Mouse (Mus musculus): ENCODE measurements around the gene Gm17571. TPM values are rescaled to one million over a fixed set of nuclear protein-coding genes. Genes with fewer than 3 reads are reported as not detected.

Gm17571 gene
- polyA plus RNA-seq, 1 experiment from 2014 or later = not detected

DNA sequence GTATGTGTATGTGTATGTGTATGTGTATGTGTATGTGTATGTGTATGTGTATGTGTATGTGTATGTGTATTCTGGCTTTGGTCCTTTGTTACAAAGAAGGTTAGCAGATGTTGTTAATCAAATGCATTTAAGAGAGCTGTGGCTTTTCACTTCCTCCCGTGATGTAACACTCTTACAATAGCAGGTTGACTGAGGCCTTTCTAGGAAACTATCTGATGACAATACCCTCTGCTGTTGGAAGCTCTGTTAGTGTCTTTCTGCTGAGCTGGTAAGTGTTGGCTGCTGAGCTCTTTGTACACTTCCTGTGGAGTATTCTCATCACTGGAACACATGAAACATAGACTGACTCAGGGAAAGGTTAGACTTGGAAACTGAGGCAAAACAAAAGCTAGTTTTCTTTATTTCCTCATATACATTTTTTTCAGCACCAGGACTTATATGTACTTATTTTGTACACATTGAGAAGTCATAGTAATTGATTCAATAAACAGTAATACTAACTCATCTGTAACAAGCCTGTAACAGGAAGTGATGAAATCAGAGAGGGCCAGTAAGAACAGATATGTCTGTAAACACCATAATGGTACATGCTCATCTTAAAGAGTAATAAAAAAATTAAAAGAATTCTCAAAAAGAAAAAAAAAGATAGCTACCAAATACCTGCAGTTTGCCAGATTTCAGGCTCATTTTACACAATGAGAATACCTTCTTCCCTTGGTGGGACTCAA, 2.9 kb downstream of the Gm17571 start:
- DNase-seq (ENCODE audit: low spot score) = no peak
- H3K27ac ChIP-seq (replicated peaks) = no peak overlapping the region
- H3K27me3 ChIP-seq (replicated peaks; ENCODE audit: low read depth, poor library complexity, severe bottlenecking) = no peaks in the 10 kb centered on the region
- H3K4me3 ChIP-seq = no peak overlapping the region
- 61% methylated on average over 1 of the region's 1 CpGs for WGBS
- no peaks in the 10 kb centered on the region for H3K9me3 ChIP-seq
- no peaks in the 10 kb centered on the region for H3K36me3 ChIP-seq (replicated peaks)
- no peaks in the 10 kb centered on the region for H3K4me1 ChIP-seq

DNA sequence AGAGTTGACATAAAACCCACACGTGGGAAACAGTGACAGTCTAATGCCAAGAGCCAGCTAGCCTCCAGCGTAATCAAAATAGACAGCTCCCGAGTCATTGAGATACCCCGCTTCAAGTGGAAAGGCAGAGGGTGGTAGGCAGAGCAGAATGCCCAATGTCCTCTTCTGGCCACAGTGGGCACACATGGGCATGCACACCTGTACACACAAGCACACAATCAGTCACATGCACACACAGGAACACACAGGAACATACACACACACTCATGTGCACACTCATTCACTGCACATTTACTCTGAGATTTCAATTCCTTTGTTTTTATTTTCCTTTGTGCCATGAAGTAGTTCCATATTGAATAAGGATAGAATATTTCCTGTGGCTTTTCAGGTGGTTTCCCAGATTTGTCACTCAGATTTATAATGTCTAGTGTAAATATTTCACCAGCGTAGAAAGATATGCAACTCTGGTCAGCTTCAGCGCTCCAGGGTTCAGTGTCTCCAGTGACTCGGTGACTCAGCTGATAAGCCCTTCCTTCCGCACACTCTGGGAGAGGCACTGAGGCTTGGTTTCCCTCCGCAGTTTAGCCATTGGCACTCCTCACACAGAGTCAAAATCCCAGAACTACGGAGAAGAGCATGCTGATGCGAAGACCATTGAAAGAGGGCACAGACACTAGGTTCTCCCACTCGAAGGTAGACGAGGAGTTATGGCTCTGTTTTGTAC, 4.4 kb downstream of the Gm17571 start:
- Histone ChIP-seq H3K27me3 (replicated peaks; ENCODE audit: low read depth, poor library complexity, severe bottlenecking) (no peaks in the 10 kb centered on the region), H3K4me3 (no peak overlapping the region), H3K9me3 (peaks cover 2% of the 10 kb centered on the region; the same call in 1 of the 2 replicates), H3K36me3 (replicated peaks) (no peaks in the 10 kb centered on the region), H3K27ac (replicated peaks) (no peak overlapping the region), H3K4me1 (no peaks in the 10 kb centered on the region)
- DNase-seq (ENCODE audit: low spot score) = no peak
- 80% methylated on average over 13 of the region's 13 CpGs for WGBS

DNA sequence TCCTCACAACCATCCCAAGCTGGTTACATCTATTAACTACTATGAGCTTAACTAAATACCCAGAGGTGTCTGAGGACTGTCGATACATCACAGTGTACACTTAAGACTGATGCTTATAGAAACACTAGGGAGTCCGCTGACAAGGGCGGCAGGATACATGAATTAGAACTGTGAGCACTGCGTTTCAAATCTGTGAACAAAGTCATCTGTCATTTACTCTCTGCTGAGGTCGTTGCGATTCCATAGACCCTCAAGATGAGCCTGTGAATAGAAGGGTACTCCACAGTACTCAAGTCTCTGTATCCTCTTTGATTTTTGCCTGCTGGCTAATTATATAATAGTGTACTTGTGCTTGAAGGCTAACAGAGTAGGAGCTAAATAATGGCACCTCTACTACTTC, 5.6 kb downstream of the Gm17571 start:
- no peaks in the 10 kb centered on the region for H3K4me1 ChIP-seq
- WGBS = 82% methylated on average over 6 of the region's 6 CpGs
- peaks cover 5% of the 10 kb centered on the region; the same call in 1 of the 2 replicates for H3K9me3 ChIP-seq
- no peak overlapping the region for H3K4me3 ChIP-seq
- no peaks in the 10 kb centered on the region for H3K36me3 ChIP-seq (replicated peaks)
- no peak overlapping the region for H3K27ac ChIP-seq (replicated peaks)
- H3K27me3 ChIP-seq (replicated peaks; ENCODE audit: low read depth, poor library complexity, severe bottlenecking) = no peaks in the 10 kb centered on the region
- DNase-seq (ENCODE audit: low spot score) = no peak

DNA sequence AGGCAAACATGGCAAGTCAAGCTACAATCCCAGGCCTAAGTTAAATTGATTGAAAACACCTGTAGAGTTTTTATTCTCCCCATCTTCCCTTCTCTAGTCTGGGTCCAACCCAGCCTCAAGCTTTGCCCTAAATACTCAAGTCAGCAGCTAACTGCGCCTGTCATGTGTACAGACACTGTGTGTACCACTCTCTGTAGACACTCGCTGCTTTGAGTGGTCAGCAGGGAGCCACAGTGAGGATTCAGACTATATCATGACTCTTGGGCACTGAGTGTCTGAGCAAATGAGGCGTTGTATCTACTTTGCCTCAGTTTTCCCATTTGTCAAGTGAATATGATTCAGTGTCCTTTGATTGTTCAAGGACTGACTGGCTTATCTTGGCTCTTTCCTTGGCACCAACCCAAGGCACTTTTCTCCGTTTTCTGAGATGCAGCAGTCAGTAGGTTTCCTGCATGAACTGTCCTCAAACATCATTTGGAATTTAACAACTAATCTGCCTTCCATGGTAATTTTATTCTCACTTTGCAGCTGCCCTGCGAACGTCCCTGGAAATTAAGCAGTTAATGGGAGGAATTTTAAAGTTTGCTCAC, 13.0 kb downstream of the Gm17571 start:
- H3K4me3 ChIP-seq = no peak overlapping the region
- no peaks in the 10 kb centered on the region for H3K27me3 ChIP-seq (replicated peaks; ENCODE audit: low read depth, poor library complexity, severe bottlenecking)
- H3K4me1 ChIP-seq = peaks cover 10% of the 10 kb centered on the region
- peaks cover 5% of the 10 kb centered on the region; the same call in 1 of the 2 replicates for H3K9me3 ChIP-seq
- WGBS = 88% methylated on average over 6 of the region's 6 CpGs
- H3K27ac ChIP-seq (replicated peaks) = no peak overlapping the region
- H3K36me3 ChIP-seq (replicated peaks) = no peaks in the 10 kb centered on the region
- DNase-seq (ENCODE audit: low spot score) = no peak

DNA sequence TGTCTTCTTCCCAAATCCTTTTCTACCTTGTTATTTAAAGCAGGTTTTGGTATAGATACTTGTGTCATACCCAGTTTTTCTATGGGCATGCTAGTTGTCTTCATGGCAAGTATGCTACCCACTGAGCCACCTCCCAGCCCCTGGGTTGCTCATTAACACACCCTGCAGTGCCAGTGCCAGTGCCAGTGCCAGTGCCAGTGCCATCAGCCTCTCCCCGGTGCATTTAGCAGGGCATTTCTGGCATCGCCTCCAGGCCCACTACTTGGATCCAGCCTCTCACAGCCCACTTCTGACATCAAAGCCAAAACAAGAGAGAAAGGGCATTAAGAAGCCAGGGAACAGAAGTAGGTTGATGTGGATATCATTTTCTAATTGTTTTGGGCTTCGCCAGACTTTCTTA, 14.9 kb downstream of the Gm17571 start:
- no peaks in the 10 kb centered on the region for H3K36me3 ChIP-seq (replicated peaks)
- no peak overlapping the region for H3K27ac ChIP-seq (replicated peaks)
- H3K4me1 ChIP-seq = peaks cover 17% of the 10 kb centered on the region
- H3K9me3 ChIP-seq = no peaks in the 10 kb centered on the region
- WGBS = 96% methylated on average over 3 of the region's 3 CpGs
- no peak for DNase-seq (ENCODE audit: low spot score)
- no peak overlapping the region for H3K4me3 ChIP-seq
- no peaks in the 10 kb centered on the region for H3K27me3 ChIP-seq (replicated peaks; ENCODE audit: low read depth, poor library complexity, severe bottlenecking)

DNA sequence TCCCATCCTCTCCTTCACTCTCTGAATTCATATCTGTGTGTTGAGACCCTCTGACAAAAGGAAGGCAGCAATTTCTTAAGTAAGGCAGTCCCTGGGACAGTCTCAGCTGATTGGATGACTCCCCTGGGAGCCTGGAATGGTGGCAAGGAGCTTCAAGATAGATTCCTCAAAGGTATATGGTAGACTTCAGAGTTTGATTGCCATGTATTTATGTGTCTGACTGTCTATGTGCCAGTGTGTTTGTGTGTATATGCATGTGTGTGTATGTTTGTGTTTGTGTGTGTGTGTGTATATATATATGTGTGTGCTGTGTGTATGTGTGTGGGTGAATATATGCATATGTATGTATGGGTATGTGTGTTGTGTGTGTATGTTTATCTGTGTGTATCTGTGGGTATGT, 15.8 kb downstream of the Gm17571 start:
- H3K27ac ChIP-seq (replicated peaks) = no peak overlapping the region
- no peaks in the 10 kb centered on the region for H3K36me3 ChIP-seq (replicated peaks)
- peaks cover 26% of the 10 kb centered on the region for H3K4me1 ChIP-seq
- no peak for DNase-seq (ENCODE audit: low spot score)
- H3K27me3 ChIP-seq (replicated peaks; ENCODE audit: low read depth, poor library complexity, severe bottlenecking) = no peaks in the 10 kb centered on the region
- H3K4me3 ChIP-seq = no peak overlapping the region
- no peaks in the 10 kb centered on the region for H3K9me3 ChIP-seq

DNA sequence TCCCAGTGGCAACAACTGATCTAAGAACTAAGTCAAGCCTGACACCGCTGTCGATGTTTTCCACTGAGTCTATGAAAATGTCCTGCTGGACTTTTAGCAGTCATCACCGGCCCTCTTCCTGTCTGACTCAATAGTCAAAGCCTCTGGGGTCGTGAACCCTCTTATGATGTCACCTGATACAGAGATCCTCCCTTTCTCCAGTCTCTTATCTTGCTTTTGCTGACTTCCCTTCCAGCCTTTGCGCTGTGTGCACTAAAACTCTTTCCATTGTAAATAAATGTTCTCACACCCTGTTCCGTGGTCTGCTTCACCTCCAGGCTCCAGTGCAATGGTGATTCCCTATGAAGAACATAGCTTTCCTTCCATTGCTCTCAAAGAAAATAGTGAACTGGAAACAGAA, 16.3 kb downstream of the Gm17571 start:
- Histone ChIP-seq H3K4me1 (peaks cover 31% of the 10 kb centered on the region), H3K27ac (replicated peaks) (no peak overlapping the region), H3K4me3 (no peak overlapping the region), H3K27me3 (replicated peaks; ENCODE audit: low read depth, poor library complexity, severe bottlenecking) (no peaks in the 10 kb centered on the region), H3K36me3 (replicated peaks) (no peaks in the 10 kb centered on the region), H3K9me3 (no peaks in the 10 kb centered on the region)
- 80% methylated on average over 6 of the region's 6 CpGs for WGBS
- DNase-seq (ENCODE audit: low spot score) = no peak

DNA sequence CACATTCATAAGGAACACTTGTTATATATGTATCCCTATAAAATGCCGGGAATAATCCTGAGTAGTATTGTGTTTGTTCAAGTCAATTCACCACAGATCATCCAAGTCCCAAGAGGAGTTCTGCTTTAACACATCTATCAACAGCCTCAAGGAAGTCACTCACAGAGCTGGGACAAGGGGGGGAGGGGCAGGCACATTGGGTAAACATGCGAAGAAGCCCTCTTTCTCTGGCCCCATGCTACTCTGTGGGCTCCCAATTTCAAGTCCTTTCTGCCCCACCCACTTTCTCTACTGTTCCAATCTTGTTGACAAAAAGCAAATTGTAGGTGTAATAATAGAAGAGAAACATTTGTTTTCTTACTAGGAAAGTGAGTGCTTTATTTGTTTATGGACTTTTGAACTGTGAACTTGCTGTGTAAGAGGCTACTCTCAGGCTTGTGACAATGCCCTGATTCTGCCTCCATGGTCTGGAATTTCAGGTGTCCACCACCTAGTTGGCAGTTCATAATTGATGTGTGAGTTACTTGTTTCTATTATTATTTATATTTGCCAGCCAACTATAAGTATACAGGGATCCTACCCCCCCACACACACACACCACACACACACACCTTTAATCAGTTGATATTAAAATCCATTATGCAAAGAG, 17.0 kb downstream of the Gm17571 start:
- H3K27ac ChIP-seq (replicated peaks) = no peak overlapping the region
- H3K27me3 ChIP-seq (replicated peaks; ENCODE audit: low read depth, poor library complexity, severe bottlenecking) = no peaks in the 10 kb centered on the region
- no peaks in the 10 kb centered on the region for H3K36me3 ChIP-seq (replicated peaks)
- no peaks in the 10 kb centered on the region for H3K9me3 ChIP-seq
- H3K4me1 ChIP-seq = peaks cover 38% of the 10 kb centered on the region
- DNase-seq (ENCODE audit: low spot score) = no peak
- 43% methylated on average over 2 of the region's 2 CpGs for WGBS
- H3K4me3 ChIP-seq = no peak overlapping the region

DNA sequence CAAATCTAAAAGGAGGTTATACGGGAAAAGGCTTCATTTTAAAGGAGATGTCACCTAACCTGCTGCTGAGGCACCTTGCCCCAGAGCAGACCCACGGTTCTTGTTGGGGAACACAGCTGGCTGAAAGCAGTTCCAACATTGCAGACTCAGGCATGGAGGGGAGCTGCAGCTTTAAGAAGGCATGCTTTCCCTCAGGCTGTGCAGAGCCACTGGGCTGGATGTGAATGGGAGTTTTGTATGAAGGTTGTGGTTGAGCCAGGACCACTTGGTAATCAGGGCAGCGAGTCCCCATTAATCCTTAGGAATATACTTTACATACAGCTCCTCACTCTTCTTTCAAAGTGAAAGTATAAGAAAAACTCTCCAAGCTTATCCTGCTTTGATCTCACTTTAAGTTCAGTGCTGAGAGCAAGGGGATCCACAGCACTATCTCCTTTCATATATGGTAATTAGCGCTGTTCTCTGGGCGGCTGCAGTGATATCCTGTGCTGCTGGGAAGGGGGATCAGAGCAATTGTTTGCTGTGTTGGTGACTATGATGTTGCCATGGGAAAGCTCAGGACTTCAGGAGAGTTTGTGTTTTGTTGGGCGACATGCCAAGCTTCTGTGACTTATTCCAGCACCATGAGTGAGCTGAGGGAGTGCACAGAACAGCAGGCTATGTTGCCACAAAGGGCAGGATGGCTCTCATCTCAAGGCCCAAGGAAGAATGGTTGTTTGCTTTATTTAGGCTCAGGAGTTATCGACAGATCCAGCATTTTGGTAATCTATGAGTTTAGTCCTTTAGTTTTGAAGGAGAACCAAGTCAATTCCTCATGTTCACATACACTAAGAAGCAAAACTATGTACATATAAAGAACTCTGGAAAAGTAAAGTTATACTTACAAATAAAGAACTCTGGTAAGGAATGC, 21.3 kb downstream of the Gm17571 start:
- Histone ChIP-seq H3K4me3 (peak overlapping the region; percentile 16; the same call in 1 of the 2 replicates), H3K4me1 (peaks cover 40% of the 10 kb centered on the region), H3K27ac (replicated peaks) (peak overlapping the region; percentile 72), H3K9me3 (no peaks in the 10 kb centered on the region), H3K36me3 (replicated peaks) (no peaks in the 10 kb centered on the region), H3K27me3 (replicated peaks; ENCODE audit: low read depth, poor library complexity, severe bottlenecking) (no peaks in the 10 kb centered on the region)
- peak; percentile 54 for DNase-seq (ENCODE audit: low spot score)
- 26% methylated on average over 7 of the region's 7 CpGs for WGBS

DNA sequence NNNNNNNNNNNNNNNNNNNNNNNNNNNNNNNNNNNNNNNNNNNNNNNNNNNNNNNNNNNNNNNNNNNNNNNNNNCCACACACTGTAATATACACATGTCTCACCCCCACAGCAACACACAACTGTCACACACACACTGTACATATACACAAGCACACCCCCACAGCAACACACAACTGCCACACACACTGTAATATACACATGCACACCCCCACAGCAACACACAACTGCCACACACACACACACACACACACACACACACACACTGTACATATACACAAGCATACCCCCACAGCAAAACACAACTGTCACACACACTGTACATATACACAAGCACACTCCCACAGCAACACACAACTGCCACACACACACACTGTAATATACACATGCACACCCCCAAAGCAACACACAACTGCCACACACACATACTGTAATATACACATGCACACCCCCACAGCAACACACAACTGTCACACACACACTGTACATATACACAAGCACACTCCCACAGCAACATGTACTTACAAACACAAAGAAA, 32.3 kb downstream of the Gm17571 start:
- Histone ChIP-seq H3K27me3 (replicated peaks; ENCODE audit: low read depth, poor library complexity, severe bottlenecking) (no peaks in the 10 kb centered on the region), H3K4me3 (no peak overlapping the region), H3K9me3 (0 out of 2 replicates have a peak, but pooled peaks cover 4% of the 10 kb centered on the region), H3K27ac (replicated peaks) (no peak overlapping the region), H3K4me1 (no peaks in the 10 kb centered on the region), H3K36me3 (replicated peaks) (peaks cover 8% of the 10 kb centered on the region)
- DNase-seq (ENCODE audit: low spot score) = no peak

Measured in embryonic facial prominence, embryonic 10.5 days (tissue).